Mouse (Mus musculus) right cerebral cortex, postnatal 4 days (tissue): ENCODE data around the gene Nox1.

ENCODE experiments used
- DNase-seq: peaks from one replicate; pipeline ENCODE4 v3.0.0-alpha.2; 2022

The Nox1 gene

GRCm38 (mm10) chrX:134116417-134116816 lies 105.3 kb downstream of the Nox1 start:
- DNase-seq = no peak

GRCm38 (mm10) chrX:134111767-134112166 lies 110.0 kb downstream of the Nox1 start:
- DNase-seq = no peak

DNA sequence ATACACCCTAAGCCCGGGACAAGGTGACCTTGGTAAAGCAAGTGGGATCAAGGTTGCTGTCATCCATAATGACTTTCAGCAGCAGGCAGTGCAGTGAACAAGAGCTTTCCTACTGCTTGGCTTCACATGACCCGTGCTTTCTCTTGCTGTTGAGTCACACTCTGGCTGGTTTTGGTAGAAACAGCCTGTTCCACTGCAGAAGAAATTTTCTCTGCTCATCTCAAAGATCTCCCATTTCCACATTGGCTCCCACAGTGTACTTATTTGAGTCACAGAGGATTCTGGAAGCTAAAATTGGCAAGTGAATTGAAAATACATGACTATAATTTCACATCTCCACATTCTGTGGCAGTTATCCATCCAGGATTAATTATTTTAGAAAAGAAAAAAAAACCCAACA lies 119.1 kb downstream of the Nox1 start:
- DNase-seq = no peak

GRCm38 (mm10) chrX:134085453-134085852 lies 136.3 kb downstream of the Nox1 start:
- DNase-seq = no peak

DNA sequence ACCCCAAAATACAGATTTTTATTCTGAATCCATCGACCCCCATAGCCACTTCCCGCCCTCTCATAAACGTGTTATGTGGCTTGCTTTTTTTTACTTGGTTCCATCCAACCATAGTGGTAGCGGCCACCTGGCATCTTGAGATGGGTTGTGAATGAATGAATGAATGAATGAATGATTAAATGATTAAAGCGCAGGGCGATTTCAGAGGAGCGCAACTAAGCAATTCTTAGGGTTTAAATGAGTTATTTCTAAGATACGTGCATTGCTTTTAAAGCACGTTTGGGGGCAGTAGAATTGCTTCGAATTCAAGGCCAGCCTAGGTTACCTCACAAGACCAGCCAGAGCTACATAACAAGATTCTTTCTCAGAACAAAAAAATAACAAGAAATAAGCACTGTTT lies 162.0 kb downstream of the Nox1 start:
- DNase-seq = no peak

GRCm38 (mm10) chrX:134058987-134059712 lies 162.6 kb downstream of the Nox1 start, which contains the start of gene Cstf2:
TSS of gene Cstf2 (plus strand) at chrX:134059187.
- peak; percentile 87 for DNase-seq

DNA sequence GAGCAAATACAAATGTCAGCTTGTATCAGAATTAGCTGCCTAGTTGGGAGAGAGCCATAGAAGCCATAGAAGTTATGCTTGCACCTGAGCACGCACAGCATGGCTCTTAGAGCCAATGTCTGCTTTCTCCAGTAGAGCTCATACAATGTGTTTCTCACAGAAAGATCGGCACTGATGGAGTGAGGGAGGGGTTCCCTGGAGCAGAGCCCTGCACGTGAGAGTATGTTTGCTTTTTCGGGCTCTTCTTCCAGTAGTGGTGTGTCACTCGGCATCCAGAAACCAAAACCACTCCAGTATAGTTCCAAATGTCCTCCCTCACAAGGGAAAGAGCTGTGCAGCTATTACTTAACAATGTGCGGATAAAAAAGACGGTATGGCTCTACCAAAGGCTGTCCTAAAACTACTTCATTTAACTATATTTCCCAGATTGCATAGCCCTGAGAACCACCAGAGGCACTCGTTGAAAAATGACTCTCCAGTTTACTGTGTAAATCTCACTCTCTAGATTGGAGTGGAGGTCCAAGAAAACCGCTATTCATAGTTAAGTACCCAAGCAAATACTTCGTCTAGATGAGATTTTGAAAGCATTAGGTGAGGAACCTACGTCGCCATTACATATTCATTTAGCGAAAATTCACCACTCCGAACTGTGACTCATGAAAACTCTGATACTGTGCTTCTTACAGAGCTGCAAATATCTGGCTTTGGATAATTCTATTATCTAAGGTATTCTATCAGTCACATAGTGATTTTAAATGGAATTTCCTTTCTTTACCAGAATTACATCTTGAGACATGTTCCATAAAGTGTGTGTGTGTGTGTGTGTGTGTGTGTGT lies 163.5 kb downstream of the Nox1 start:
- DNase-seq = no peak

DNA sequence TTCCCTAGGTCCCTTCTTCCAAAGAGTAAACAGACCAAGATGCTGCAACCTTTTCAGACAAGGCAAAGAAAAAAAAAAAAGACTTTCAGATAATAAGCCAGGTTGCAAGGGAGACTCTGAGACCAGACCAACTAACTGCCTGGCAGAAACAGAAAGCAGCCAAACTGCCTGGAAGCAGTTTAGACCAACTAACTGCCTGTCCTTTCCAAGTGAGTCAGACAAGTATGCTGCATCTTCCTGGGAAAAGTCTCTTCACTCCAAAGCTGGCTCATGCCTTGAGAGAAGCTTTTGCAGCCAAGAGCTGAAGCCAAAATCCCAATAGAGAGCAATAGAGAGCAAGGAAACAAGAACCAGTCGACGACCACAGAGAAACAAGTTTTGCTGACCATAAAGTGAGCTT lies 164.9 kb downstream of the Nox1 start:
- DNase-seq = no peak

DNA sequence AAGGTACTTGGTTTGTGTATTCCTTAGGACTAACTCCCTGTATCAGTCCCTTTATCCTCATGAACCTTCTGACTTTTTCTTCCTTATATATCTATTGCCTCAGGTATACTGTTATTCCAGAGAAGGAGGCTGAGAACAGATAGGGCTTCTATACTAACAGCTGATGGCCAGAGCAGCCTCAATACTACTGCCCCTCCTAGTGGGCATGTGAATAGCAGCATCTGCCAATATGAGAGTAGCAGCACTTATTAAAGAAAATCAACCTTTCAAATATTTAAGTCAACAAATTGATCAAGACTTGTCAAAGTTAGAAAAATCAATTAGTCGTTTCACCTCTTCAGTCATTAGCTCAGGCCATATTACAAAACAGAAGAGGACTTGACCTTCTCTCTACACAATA lies 172.8 kb downstream of the Nox1 start:
- DNase-seq = no peak
